In the genomic region with DNA sequence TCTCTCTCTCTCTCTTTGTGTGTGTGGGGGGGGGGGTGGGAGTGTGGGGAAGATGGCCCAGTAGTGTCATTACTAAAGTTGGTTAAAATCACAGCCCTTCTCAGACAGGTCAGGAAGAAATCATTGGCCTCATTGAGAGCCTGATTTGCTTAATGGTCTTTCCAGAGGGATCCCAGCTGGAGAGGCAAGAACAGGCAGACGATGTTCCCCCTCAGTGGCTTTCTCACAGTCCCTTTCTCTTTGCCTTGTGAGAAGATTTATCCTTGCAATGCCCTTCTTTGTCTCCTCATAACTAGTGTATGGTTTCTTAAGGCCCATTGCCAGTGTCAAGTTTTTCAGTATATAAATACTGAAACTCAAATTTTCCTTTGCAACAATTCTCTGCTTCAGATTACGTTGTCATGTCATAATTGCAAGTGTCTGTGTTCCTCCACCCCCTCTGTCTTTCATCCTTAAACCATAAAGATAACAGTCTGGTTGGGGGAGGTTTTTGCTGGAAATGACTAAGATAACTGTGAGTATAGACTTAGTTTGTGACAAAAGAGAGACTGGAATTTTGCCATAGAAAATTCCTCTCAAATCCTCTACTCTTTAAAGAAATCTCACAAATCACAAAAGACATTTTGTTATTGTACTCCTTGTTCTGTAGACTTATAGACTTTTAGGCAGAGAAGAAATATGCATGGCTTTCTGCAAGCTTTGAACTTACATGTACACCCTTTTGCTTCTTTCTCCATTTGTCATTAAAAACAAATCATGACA, we compare ENCODE assay signal across 25 mouse cellular contexts.
DNase-seq lines count a peak whose midpoint lies in the region; ATAC-seq and TF ChIP-seq lines count a peak whose summit lies in the region.
"Had no signal": no experiment of that assay in that cellular context is flagged by ENCODE, and none has a peak within 500 bp of the region (broad histone marks: within the 10 kb centered on the region; RNA-seq: fewer than 3 reads in every experiment).

No protein-coding gene starts in this region.

- ATAC-seq in intestine, embryonic 14.5 days (replicated peaks; ENCODE audit: low FRiP score, low TSS enrichment, low read depth) = peak; percentile 79
- no peak for ATAC-seq in intestine, postnatal 0 days
- ATAC-seq: midbrain, embryonic 15.5 days had no signal

- H3K4me1 ChIP-seq in intestine, embryonic 14.5 days (replicated peaks; ENCODE audit: control insufficient read depth, insufficient read depth, low read length) = no peaks in the 10 kb centered on the region; the same call in 1 of the 2 replicates
- H3K4me1 ChIP-seq in intestine, postnatal 0 days (replicated peaks; ENCODE audit: control insufficient read depth, insufficient read depth, low read length) = no peaks in the 10 kb centered on the region
- H3K4me1 ChIP-seq: embryonic facial prominence, embryonic 15.5 days; heart, embryonic 12.5 days; megakaryocyte, embryonic 14.5 days; midbrain, embryonic 15.5 days; neural tube, embryonic 15.5 days had no signal

- no peak for DNase-seq in intestine, embryonic 14.5 days (ENCODE audit: low spot score)
- peak; percentile 13 to 35 for DNase-seq in kidney, postnatal 4 days
- DNase-seq in kidney, postnatal 36 days = no peak
- DNase-seq in right cerebral cortex, adult 18-20 months = peak; percentile 8
- no peak for DNase-seq in right cerebral cortex, postnatal 4 days
- DNase-seq in telencephalon, adult 2 months (ENCODE audit: low read depth, low spot score) = peak; percentile 62
- no peak for DNase-seq in layer of hippocampus, adult 8-10 months (ENCODE audit: low spot score in 2 of 2)
- DNase-seq: adrenal gland, postnatal 14 days; cerebellum, adult 11-12 months; cerebellum, postnatal 14 days; gastrocnemius, postnatal 10 days; heart, adult 11 months; heart, postnatal 36 days; left cerebral cortex, postnatal 4 days; liver; right cerebral cortex, postnatal 14 days; thymus, postnatal 36 days had no signal

- no peaks in the 10 kb centered on the region for H3K36me3 ChIP-seq in intestine, embryonic 14.5 days (ENCODE audit: control insufficient read depth, insufficient read depth, low read length)
- H3K36me3 ChIP-seq in intestine, postnatal 0 days (ENCODE audit: control insufficient read depth, insufficient read depth) = no peaks in the 10 kb centered on the region
- H3K36me3 ChIP-seq: embryonic facial prominence, embryonic 15.5 days; heart, embryonic 12.5 days; midbrain, embryonic 15.5 days; neural tube, embryonic 15.5 days had no signal

- TF ChIP-seq CTCF in intestine, postnatal 0 days (IDR thresholded peaks at IDR 0.05; ENCODE audit: low read depth) = no peak

- WGBS in intestine, embryonic 14.5 days = 7% methylated on average over 2 of the region's 2 CpGs
- WGBS in intestine, postnatal 0 days = 22% methylated on average over 2 of the region's 2 CpGs

- H3K27ac ChIP-seq in intestine, embryonic 14.5 days (ENCODE audit: low read depth) = peak overlapping the region; percentile 61
- H3K27ac ChIP-seq in intestine, postnatal 0 days (ENCODE audit: low read depth, low read length) = no peak overlapping the region
- H3K27ac ChIP-seq: embryonic facial prominence, embryonic 15.5 days; hindbrain, embryonic 14.5 days; midbrain, embryonic 15.5 days; neural tube, embryonic 15.5 days had no signal

- no peaks in the 10 kb centered on the region for H3K9me3 ChIP-seq in intestine, embryonic 14.5 days (ENCODE audit: control insufficient read depth, low read length)
- H3K9me3 ChIP-seq in intestine, postnatal 0 days (ENCODE audit: control insufficient read depth) = no peaks in the 10 kb centered on the region
- H3K9me3 ChIP-seq: embryonic facial prominence, embryonic 15.5 days; heart, embryonic 12.5 days; megakaryocyte, embryonic 14.5 days; midbrain, embryonic 15.5 days; neural tube, embryonic 15.5 days had no signal

- no peak overlapping the region for H3K4me2 ChIP-seq in intestine, embryonic 14.5 days (ENCODE audit: low read length)
- no peak overlapping the region for H3K4me2 ChIP-seq in intestine, postnatal 0 days (replicated peaks; ENCODE audit: low read depth)
- H3K4me2 ChIP-seq: embryonic facial prominence, embryonic 15.5 days; heart, embryonic 12.5 days; hindbrain, embryonic 14.5 days; midbrain, embryonic 15.5 days; neural tube, embryonic 15.5 days had no signal

- H3K9ac ChIP-seq in intestine, embryonic 14.5 days (ENCODE audit: low read length) = no peak overlapping the region
- no peak overlapping the region for H3K9ac ChIP-seq in intestine, postnatal 0 days (ENCODE audit: low read depth, low read length)
- H3K9ac ChIP-seq: embryonic facial prominence, embryonic 15.5 days; heart, embryonic 12.5 days; hindbrain, embryonic 14.5 days; midbrain, embryonic 15.5 days; neural tube, embryonic 15.5 days had no signal

- H3K27me3 ChIP-seq in intestine, embryonic 14.5 days (replicated peaks; ENCODE audit: control insufficient read depth, insufficient read depth, low read length) = no peaks in the 10 kb centered on the region
- no peaks in the 10 kb centered on the region for H3K27me3 ChIP-seq in intestine, postnatal 0 days (replicated peaks; ENCODE audit: control insufficient read depth, insufficient read depth, low read length)
- H3K27me3 ChIP-seq: CH12.LX; embryonic facial prominence, embryonic 15.5 days; heart, embryonic 12.5 days; megakaryocyte, embryonic 14.5 days; midbrain, embryonic 15.5 days; neural tube, embryonic 15.5 days had no signal

- H3K4me3 ChIP-seq in intestine, embryonic 14.5 days (ENCODE audit: low read depth, low read length) = no peak overlapping the region
- no peak overlapping the region for H3K4me3 ChIP-seq in intestine, postnatal 0 days (ENCODE audit: low read depth, low read length)
- H3K4me3 ChIP-seq: embryonic facial prominence, embryonic 15.5 days; heart, embryonic 12.5 days; megakaryocyte, embryonic 14.5 days; midbrain, embryonic 15.5 days; neural tube, embryonic 15.5 days had no signal

Comparison
In these comparisons a context has a peak if more than half of its experiments do, and no peak if none do; other contexts are left out.
1. DNase-seq: peak in kidney, postnatal 4 days (2 of 2), right cerebral cortex, adult 18-20 months (single experiment) and telencephalon, adult 2 months (single experiment); none in intestine, embryonic 14.5 days (single experiment), kidney, postnatal 36 days (0 of 2), right cerebral cortex, postnatal 4 days (single experiment) and layer of hippocampus, adult 8-10 months (0 of 2).